In genomic region chr6:92532331-92532730, GRCm38 (mm10) we compare ENCODE assay signal across 13 mouse cellular contexts.
DNase-seq lines count a peak whose midpoint lies in the region; ATAC-seq and TF ChIP-seq lines count a peak whose summit lies in the region.
"Had no signal": no experiment of that assay in that cellular context is flagged by ENCODE, and none has a peak within 500 bp of the region (broad histone marks: within the 10 kb centered on the region; RNA-seq: fewer than 3 reads in every experiment).

No protein-coding gene starts in this region.

- DNase-seq in heart, postnatal 25 days (ENCODE audit: low spot score): no peak
- no peak for DNase-seq in lung, postnatal 0 days (ENCODE audit: low spot score)
- DNase-seq: cerebellum, adult 9-11 months; gastrocnemius, postnatal 25 days; lung, postnatal 4 days had no signal

- 64% methylated on average over 6 of the region's 6 CpGs for WGBS in heart, embryonic 11.5 days (ENCODE audit: insufficient replicate concordance)
- whole genome bisulfite sequencing in lung, embryonic 15.5 days: 58% methylated on average over 6 of the region's 6 CpGs
- 43% methylated on average over 6 of the region's 6 CpGs for WGBS in lung, postnatal 0 days
- 33% methylated on average over 6 of the region's 6 CpGs for WGBS in intestine, embryonic 15.5 days
- 32% methylated on average over 6 of the region's 6 CpGs for WGBS in stomach, embryonic 16.5 days
- WGBS in liver, embryonic 12.5 days (ENCODE audit: insufficient replicate concordance): 68% methylated on average over 6 of the region's 6 CpGs

- H3K36me3 ChIP-seq in heart, embryonic 11.5 days (ENCODE audit: control insufficient read depth, insufficient read depth, low read length): no peaks in the 10 kb centered on the region
- no peaks in the 10 kb centered on the region for H3K36me3 ChIP-seq in lung, embryonic 15.5 days
- H3K36me3 ChIP-seq in lung, postnatal 0 days (ENCODE audit: insufficient read depth, low read length): no peaks in the 10 kb centered on the region
- no peaks in the 10 kb centered on the region for H3K36me3 ChIP-seq in intestine, embryonic 15.5 days
- H3K36me3 ChIP-seq in stomach, embryonic 16.5 days (ENCODE audit: control insufficient read depth, insufficient read depth, low read length): no peaks in the 10 kb centered on the region
- no peaks in the 10 kb centered on the region for H3K36me3 ChIP-seq in liver, embryonic 12.5 days
- H3K36me3 ChIP-seq: embryonic facial prominence, embryonic 12.5 days; forebrain, embryonic 12.5 days had no signal

- H3K27me3 ChIP-seq in heart, embryonic 11.5 days (ENCODE audit: control insufficient read depth, insufficient read depth, low read length): no peaks in the 10 kb centered on the region
- no peaks in the 10 kb centered on the region for H3K27me3 ChIP-seq in lung, embryonic 15.5 days
- H3K27me3 ChIP-seq in lung, postnatal 0 days (replicated peaks; ENCODE audit: insufficient read depth, low read length): no peaks in the 10 kb centered on the region
- no peaks in the 10 kb centered on the region for H3K27me3 ChIP-seq in intestine, embryonic 15.5 days (replicated peaks)
- H3K27me3 ChIP-seq in stomach, embryonic 16.5 days (ENCODE audit: control insufficient read depth, insufficient read depth, low read length): no peaks in the 10 kb centered on the region
- H3K27me3 ChIP-seq in liver, embryonic 12.5 days (replicated peaks): no peaks in the 10 kb centered on the region
- H3K27me3 ChIP-seq: embryonic facial prominence, embryonic 12.5 days; forebrain, embryonic 12.5 days had no signal

- H3K4me2 ChIP-seq in heart, embryonic 11.5 days: peak overlapping the region; percentile 77
- H3K4me2 ChIP-seq in lung, embryonic 15.5 days: peak overlapping the region; percentile 57; the same call in 1 of the 2 replicates
- H3K4me2 ChIP-seq in lung, postnatal 0 days (replicated peaks; ENCODE audit: low read depth, low read length): no peak overlapping the region
- peak overlapping the region; percentile 60 for H3K4me2 ChIP-seq in intestine, embryonic 15.5 days (replicated peaks)
- peak overlapping the region; percentile 55 for H3K4me2 ChIP-seq in stomach, embryonic 16.5 days (ENCODE audit: low read depth, low read length)
- no peak overlapping the region for H3K4me2 ChIP-seq in liver, embryonic 12.5 days
- H3K4me2 ChIP-seq: embryonic facial prominence, embryonic 12.5 days; forebrain, embryonic 12.5 days had no signal

- intact Hi-C loops in heart, postnatal 25 days (cut with DNase I): loop anchor here (5.0 to 10.0 kb wide), 2 partner anchors 50 to 108 kb away; no protein-coding TSS in a partner anchor

- no peak overlapping the region; the same call in 1 of the 2 replicates for H3K9ac ChIP-seq in heart, embryonic 11.5 days (ENCODE audit: low read depth, low read length)
- H3K9ac ChIP-seq in lung, embryonic 15.5 days: no peak overlapping the region
- H3K9ac ChIP-seq in lung, postnatal 0 days (replicated peaks; ENCODE audit: low read depth): no peak overlapping the region
- no peak overlapping the region for H3K9ac ChIP-seq in intestine, embryonic 15.5 days
- peak overlapping the region; percentile 26; the same call in 1 of the 2 replicates for H3K9ac ChIP-seq in stomach, embryonic 16.5 days (ENCODE audit: low read length)
- H3K9ac ChIP-seq in liver, embryonic 12.5 days: no peak overlapping the region
- H3K9ac ChIP-seq: embryonic facial prominence, embryonic 12.5 days; forebrain, embryonic 12.5 days had no signal

- no peaks in the 10 kb centered on the region for H3K9me3 ChIP-seq in heart, embryonic 11.5 days (replicated peaks; ENCODE audit: control insufficient read depth, low read length)
- H3K9me3 ChIP-seq in lung, embryonic 15.5 days: no peaks in the 10 kb centered on the region
- no peaks in the 10 kb centered on the region for H3K9me3 ChIP-seq in lung, postnatal 0 days (ENCODE audit: low read length)
- no peaks in the 10 kb centered on the region for H3K9me3 ChIP-seq in intestine, embryonic 15.5 days
- H3K9me3 ChIP-seq in stomach, embryonic 16.5 days (replicated peaks; ENCODE audit: control insufficient read depth, low read length): no peaks in the 10 kb centered on the region
- no peaks in the 10 kb centered on the region for H3K9me3 ChIP-seq in liver, embryonic 12.5 days (replicated peaks)
- H3K9me3 ChIP-seq: embryonic facial prominence, embryonic 12.5 days; forebrain, embryonic 12.5 days had no signal

- ATAC-seq in heart, embryonic 11.5 days (replicated peaks; ENCODE audit: insufficient number of reproducible peaks, low FRiP score, low TSS enrichment): no peak
- ATAC-seq in lung, embryonic 15.5 days (ENCODE audit: borderline replicate concordance, extremely low read depth, low FRiP score, low TSS enrichment): no peak
- no peak for ATAC-seq in lung, postnatal 0 days
- ATAC-seq in intestine, embryonic 15.5 days: no peak
- no peak for ATAC-seq in stomach, embryonic 16.5 days (ENCODE audit: insufficient read depth, low FRiP score)
- no peak for ATAC-seq in liver, embryonic 12.5 days
- ATAC-seq in activated CD4-positive, CD25-positive, alpha-beta regulatory T cell, adult 4 months: no peak

- H3K27ac ChIP-seq in heart, embryonic 11.5 days (ENCODE audit: low read depth, low read length): peak overlapping the region; percentile 25
- H3K27ac ChIP-seq in lung, embryonic 15.5 days: 0 out of 2 replicates have a peak overlapping the region, but pooled peaks have one; percentile 25
- H3K27ac ChIP-seq in lung, postnatal 0 days (ENCODE audit: low read length): no peak overlapping the region
- no peak overlapping the region for H3K27ac ChIP-seq in intestine, embryonic 15.5 days
- H3K27ac ChIP-seq in stomach, embryonic 16.5 days (ENCODE audit: low read length): no peak overlapping the region
- no peak overlapping the region for H3K27ac ChIP-seq in liver, embryonic 12.5 days
- H3K27ac ChIP-seq: embryonic facial prominence, embryonic 12.5 days; forebrain, embryonic 12.5 days had no signal

- peak overlapping the region; percentile 1; the same call in 1 of the 2 replicates for H3K4me3 ChIP-seq in heart, embryonic 11.5 days (ENCODE audit: low read depth, low read length)
- H3K4me3 ChIP-seq in lung, embryonic 15.5 days: no peak overlapping the region
- no peak overlapping the region for H3K4me3 ChIP-seq in lung, postnatal 0 days (ENCODE audit: low read depth, low read length)
- H3K4me3 ChIP-seq in intestine, embryonic 15.5 days (replicated peaks): peak overlapping the region; percentile 49; the same call in 1 of the 2 replicates
- H3K4me3 ChIP-seq in stomach, embryonic 16.5 days (replicated peaks; ENCODE audit: low read length): peak overlapping the region; percentile 60
- no peak overlapping the region for H3K4me3 ChIP-seq in liver, embryonic 12.5 days
- H3K4me3 ChIP-seq: embryonic facial prominence, embryonic 12.5 days; forebrain, embryonic 12.5 days had no signal

- TF ChIP-seq EP300 in lung, postnatal 0 days (IDR thresholded peaks at IDR 0.05): no peak

- H3K4me1 ChIP-seq in heart, embryonic 11.5 days (ENCODE audit: control insufficient read depth, insufficient read depth, low read length): peaks cover 9% of the 10 kb centered on the region
- H3K4me1 ChIP-seq in lung, embryonic 15.5 days: peaks cover 5% of the 10 kb centered on the region; the same call in 1 of the 2 replicates
- peaks cover 2% of the 10 kb centered on the region for H3K4me1 ChIP-seq in lung, postnatal 0 days (ENCODE audit: insufficient read depth, low read depth, low read length)
- H3K4me1 ChIP-seq in intestine, embryonic 15.5 days (replicated peaks): peaks cover 6% of the 10 kb centered on the region; the same call in 1 of the 2 replicates
- H3K4me1 ChIP-seq in stomach, embryonic 16.5 days (ENCODE audit: control insufficient read depth, insufficient read depth, low read length): 0 out of 2 replicates have a peak, but pooled peaks cover 2% of the 10 kb centered on the region
- H3K4me1 ChIP-seq in liver, embryonic 12.5 days: no peaks in the 10 kb centered on the region

- no peak for TF ChIP-seq CTCF in lung, postnatal 0 days (IDR thresholded peaks at IDR 0.05)

Comparison
In these comparisons a context has a peak if more than half of its experiments do, and no peak if none do; other contexts are left out.
1. H3K27ac ChIP-seq: peak in heart, embryonic 11.5 days (single experiment) and lung, embryonic 15.5 days (single experiment); none in lung, postnatal 0 days (single experiment), intestine, embryonic 15.5 days (single experiment), stomach, embryonic 16.5 days (single experiment) and liver, embryonic 12.5 days (single experiment).
2. H3K4me2 ChIP-seq: peak in heart, embryonic 11.5 days (single experiment), lung, embryonic 15.5 days (single experiment), intestine, embryonic 15.5 days (single experiment) and stomach, embryonic 16.5 days (single experiment); none in lung, postnatal 0 days (single experiment) and liver, embryonic 12.5 days (single experiment).
3. H3K4me3 ChIP-seq: peak in heart, embryonic 11.5 days (single experiment), intestine, embryonic 15.5 days (single experiment) and stomach, embryonic 16.5 days (single experiment); none in lung, embryonic 15.5 days (single experiment), lung, postnatal 0 days (single experiment) and liver, embryonic 12.5 days (single experiment).